Mouse (Mus musculus) intestine, postnatal 0 days (tissue): ENCODE results near the gene Prkar1b. TPM values are rescaled to one million over a fixed set of nuclear protein-coding genes. Genes with fewer than 3 reads are reported as not detected.

Source experiments
- ATAC-seq: fragments of 200-750 bp; cut with Nextera tagmentation; 2 replicates; pipeline ENCODE4 v1.8.0; 2017; ENCODE audit warnings: mild to moderate bottlenecking, moderate TSS enrichment, moderate library complexity
- H3K27ac ChIP-seq: fragments of 300-500 bp; sonication (generic); 2 replicates; pipeline ENCODE4 v1.5.1; 2014; ENCODE audit warnings: mild to moderate bottlenecking, low read depth, low read length, moderate library complexity
- H3K27me3 ChIP-seq: fragments of 300-500 bp; sonication (generic); replicated peaks from 2 replicates; pipeline ENCODE4 v1.6.1; 2014; ENCODE audit warnings: low read length, mixed read lengths; ENCODE audit not compliant: control insufficient read depth, insufficient read depth
- H3K36me3 ChIP-seq: fragments of 300-500 bp; sonication (generic); 2 replicates; pipeline ENCODE4 v1.6.1; 2014; ENCODE audit warnings: mild to moderate bottlenecking, moderate library complexity; ENCODE audit not compliant: control insufficient read depth, insufficient read depth
- H3K4me1 ChIP-seq: fragments of 300-500 bp; sonication (generic); replicated peaks from 2 replicates; pipeline ENCODE4 v1.6.1; 2014; ENCODE audit warnings: antibody characterized with exemption, low read length, mixed read lengths; ENCODE audit not compliant: control insufficient read depth, insufficient read depth
- H3K4me2 ChIP-seq: fragments of 300-500 bp; sonication (generic); replicated peaks from 2 replicates; pipeline ENCODE4 v1.6.1; 2014; ENCODE audit warnings: low read depth, mild to moderate bottlenecking, moderate library complexity
- H3K4me3 ChIP-seq: fragments of 300-500 bp; sonication (generic); 2 replicates; pipeline ENCODE4 v1.5.1; 2014; ENCODE audit warnings: low read depth, low read length
- H3K9ac ChIP-seq: fragments of 300-500 bp; sonication (generic); 2 replicates; pipeline ENCODE4 v1.6.1; 2014; ENCODE audit warnings: mild to moderate bottlenecking, low read depth, low read length
- H3K9me3 ChIP-seq: fragments of 300-500 bp; sonication (generic); 2 replicates; pipeline ENCODE4 v1.6.1; 2016; ENCODE audit warnings: mixed run types; ENCODE audit not compliant: control insufficient read depth
- CTCF ChIP-seq: sonication (generic); IDR thresholded peaks from 2 replicates; pipeline ENCODE4 v1.5.1; 2016; ENCODE audit warnings: low read depth, mild to moderate bottlenecking, control low read depth, antibody characterized with exemption, moderate library complexity
- WGBS: fragments of 180-500 bp; shearing (Covaris S2); extraction: QIAGEN DNeasy Blood & Tissue Kit; methylation state at CpG from one replicate; pipeline ENCODE4 v1.1.7; 2014; 5-methylcytosine and 5-hydroxymethylcytosine counted together
- polyA plus RNA-seq: library from polyadenylated mRNA; unstranded; fragments of >200 nt; fragmentation: Nextera tagmentation; extraction: Ambion mirVana; gene quantifications from 2 replicates; pipeline ENCODE4 v1.2.1, GENCODE M21; 2015

Prkar1b gene
- polyA plus RNA-seq, 1 experiment from 2014 or later: 10.0 TPM

DNA sequence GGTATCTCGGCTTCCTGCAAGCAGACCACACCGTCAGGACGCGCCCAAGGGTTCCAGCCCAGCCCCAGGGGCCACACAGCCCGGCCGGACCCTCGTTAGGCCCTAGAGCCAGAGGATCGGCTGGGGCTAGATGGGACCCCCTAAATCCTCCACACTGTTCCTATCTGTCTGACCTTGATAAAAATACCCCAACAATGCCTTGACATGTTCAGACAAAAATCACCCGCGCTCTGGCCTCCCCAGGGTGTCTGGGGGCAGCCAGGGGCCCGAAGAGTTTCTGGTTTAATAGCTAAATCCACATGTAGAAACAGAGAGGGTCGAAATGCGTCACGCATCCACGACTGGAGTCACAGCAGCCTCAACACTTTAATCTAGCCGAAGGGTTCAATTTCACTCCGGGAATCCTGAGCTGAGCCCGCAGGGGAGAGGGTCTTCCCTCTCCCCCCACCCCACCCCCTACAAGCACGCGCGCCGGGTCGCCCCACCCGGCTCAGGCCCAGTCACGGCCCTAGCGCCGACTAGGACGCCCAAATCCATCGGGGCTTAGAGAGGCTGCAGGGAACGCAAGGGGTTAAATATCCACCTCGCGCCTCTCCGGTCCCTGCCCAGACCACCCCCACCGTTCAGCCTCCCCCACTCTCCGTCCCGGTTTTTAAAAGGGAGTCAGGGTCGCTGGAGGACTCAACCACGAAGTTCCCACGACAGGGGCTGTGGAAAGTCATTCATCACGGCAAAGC, 156.3 kb downstream of the Prkar1b start:
- TF ChIP-seq CTCF: no peak
- peak overlapping the region; percentile 96 for H3K27ac ChIP-seq

GRCm38 (mm10) chr5:138992611-138993370, 157.0 kb downstream of the Prkar1b start:
- peaks cover 15% of the 10 kb centered on the region for H3K36me3 ChIP-seq
- H3K9me3 ChIP-seq: no peaks in the 10 kb centered on the region
- no peaks in the 10 kb centered on the region for H3K27me3 ChIP-seq
- 11% methylated on average over 59 of the region's 59 CpGs for WGBS
- H3K4me1 ChIP-seq: peaks cover 3% of the 10 kb centered on the region; the same call in 1 of the 2 replicates
- H3K4me2 ChIP-seq: peak overlapping the region; percentile 93
- TF ChIP-seq CTCF: no peak
- H3K9ac ChIP-seq: peak overlapping the region; percentile 94
- peak overlapping the region; percentile 76 for H3K4me3 ChIP-seq
- peak; percentile 31 for ATAC-seq
- H3K27ac ChIP-seq: peak overlapping the region; percentile 96

More for the DNA sequence above, 156.3 kb downstream of the Prkar1b start:
- no peaks in the 10 kb centered on the region for H3K9me3 ChIP-seq
- peak overlapping the region; percentile 94 for H3K9ac ChIP-seq
- H3K4me2 ChIP-seq: peak overlapping the region; percentile 93
- peaks cover 10% of the 10 kb centered on the region; the same call in 1 of the 2 replicates for H3K4me1 ChIP-seq
- H3K4me3 ChIP-seq: peak overlapping the region; percentile 76
- 1% methylated on average over 40 of the region's 40 CpGs for WGBS
- peaks cover 8% of the 10 kb centered on the region; the same call in 1 of the 2 replicates for H3K36me3 ChIP-seq
- H3K27me3 ChIP-seq: no peaks in the 10 kb centered on the region; the same call in 1 of the 2 replicates
- ATAC-seq: no peak

DNA sequence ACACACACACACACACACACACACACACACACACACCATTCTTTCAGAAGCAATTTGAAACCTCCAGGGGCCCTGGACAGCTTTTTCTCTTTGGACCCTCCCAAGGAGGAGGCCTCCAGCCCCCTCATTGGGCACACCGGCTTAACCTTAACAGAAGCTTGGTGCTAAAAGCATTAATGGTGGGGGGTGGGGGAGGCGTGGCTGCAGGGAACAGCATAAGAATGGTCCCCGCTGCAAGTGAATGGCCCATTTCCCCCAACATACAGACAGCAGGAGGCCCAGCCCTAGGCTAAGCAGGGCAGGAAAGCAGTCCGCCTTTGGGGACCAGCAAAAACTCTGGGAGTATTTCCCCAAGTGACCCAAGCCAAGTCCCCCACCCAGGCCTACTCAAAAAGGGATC, 158.1 kb downstream of the Prkar1b start:
- TF ChIP-seq CTCF: no peak
- Histone ChIP-seq H3K4me2 (no peak overlapping the region), H3K4me3 (no peak overlapping the region), H3K27ac (no peak overlapping the region), H3K4me1 (0 out of 2 replicates have a peak, but pooled peaks cover 3% of the 10 kb centered on the region), H3K27me3 (no peaks in the 10 kb centered on the region), H3K9ac (no peak overlapping the region), H3K9me3 (no peaks in the 10 kb centered on the region), H3K36me3 (peaks cover 26% of the 10 kb centered on the region)
- WGBS: 74% methylated on average over 4 of the region's 4 CpGs
- no peak for ATAC-seq

DNA sequence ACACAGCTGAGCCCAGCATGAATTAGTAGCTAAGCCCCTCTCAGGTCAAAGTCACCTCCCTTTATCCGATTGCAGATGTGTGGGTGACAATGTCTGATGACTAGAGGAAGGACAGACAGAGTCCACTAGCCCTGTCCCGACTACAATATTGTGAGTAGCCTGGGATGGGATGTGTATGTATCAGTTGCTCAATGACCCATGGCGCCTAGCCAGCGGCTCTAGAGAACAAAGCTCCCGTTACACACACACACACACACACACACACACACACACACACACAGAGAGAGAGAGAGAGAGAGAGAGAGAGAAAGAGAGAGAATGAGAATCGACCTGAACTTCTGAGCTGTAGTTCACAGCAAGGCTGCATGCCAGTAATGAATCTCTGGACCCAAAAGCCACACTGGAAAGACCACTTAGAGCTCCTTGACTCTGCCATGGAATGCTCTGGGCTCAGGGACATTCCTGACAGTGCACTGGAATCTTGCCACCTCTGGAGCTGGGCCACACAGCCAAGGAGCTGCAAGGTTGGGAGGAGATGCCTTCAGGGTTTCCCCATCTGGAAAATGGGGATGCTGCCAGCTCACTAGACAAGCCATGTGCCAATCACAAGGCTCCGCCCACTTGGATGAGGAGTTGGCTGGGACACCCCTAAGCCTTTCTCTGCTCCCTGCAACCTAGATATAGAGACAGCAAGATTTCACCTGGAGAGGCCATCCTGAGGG, 159.0 kb downstream of the Prkar1b start:
- Histone ChIP-seq H3K4me3 (no peak overlapping the region), H3K4me1 (0 out of 2 replicates have a peak, but pooled peaks cover 3% of the 10 kb centered on the region), H3K9me3 (no peaks in the 10 kb centered on the region), H3K4me2 (no peak overlapping the region), H3K27ac (no peak overlapping the region), H3K9ac (no peak overlapping the region), H3K36me3 (peaks cover 35% of the 10 kb centered on the region), H3K27me3 (no peaks in the 10 kb centered on the region)
- TF ChIP-seq CTCF: no peak
- 59% methylated on average over 7 of the region's 7 CpGs for WGBS
- no peak for ATAC-seq

DNA sequence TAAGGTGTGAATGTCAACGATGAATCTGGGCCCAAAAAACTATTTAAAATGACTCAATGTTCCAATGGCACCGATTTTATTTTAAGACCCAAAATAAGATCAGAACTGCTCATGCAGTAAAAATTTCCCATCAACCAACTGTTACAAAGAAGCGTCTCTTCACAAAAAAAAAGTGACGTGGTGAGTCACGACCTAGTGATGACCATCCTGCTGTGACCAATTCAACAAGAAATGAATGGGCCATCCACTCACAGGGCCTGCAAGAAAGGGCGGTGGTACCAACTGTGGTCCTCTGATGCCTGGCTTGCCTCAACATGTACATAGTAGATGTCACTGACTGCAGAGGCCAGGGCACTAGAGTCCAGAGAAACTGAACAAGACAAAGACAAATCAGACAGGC, 160.2 kb downstream of the Prkar1b start:
- H3K9me3 ChIP-seq: no peaks in the 10 kb centered on the region
- H3K36me3 ChIP-seq: peaks cover 48% of the 10 kb centered on the region
- 92% methylated on average over 6 of the region's 6 CpGs for WGBS
- no peak overlapping the region for H3K4me2 ChIP-seq
- ATAC-seq: no peak
- no peaks in the 10 kb centered on the region for H3K27me3 ChIP-seq
- H3K27ac ChIP-seq: no peak overlapping the region
- 0 out of 2 replicates have a peak, but pooled peaks cover 3% of the 10 kb centered on the region for H3K4me1 ChIP-seq
- TF ChIP-seq CTCF: no peak
- no peak overlapping the region for H3K4me3 ChIP-seq
- H3K9ac ChIP-seq: no peak overlapping the region

GRCm38 (mm10) chr5:138988764-138989163, 161.0 kb downstream of the Prkar1b start:
- peak; percentile 28 for TF ChIP-seq CTCF
- Histone ChIP-seq H3K36me3 (peaks cover 56% of the 10 kb centered on the region), H3K4me3 (no peak overlapping the region), H3K27ac (no peak overlapping the region), H3K9ac (no peak overlapping the region), H3K9me3 (no peaks in the 10 kb centered on the region), H3K4me2 (no peak overlapping the region), H3K4me1 (0 out of 2 replicates have a peak, but pooled peaks cover 3% of the 10 kb centered on the region), H3K27me3 (no peaks in the 10 kb centered on the region)
- 34% methylated on average over 9 of the region's 9 CpGs for WGBS
- ATAC-seq: no peak
